Mouse (Mus musculus): ENCODE results near the gene Pdrg1. TPM values are rescaled to one million over a fixed set of nuclear protein-coding genes. Genes with fewer than 3 reads are reported as not detected.

The Pdrg1 gene
- total and polyA plus RNA-seq, 2 experiments from 2014 or later = 54.5 to 240 TPM

DNA sequence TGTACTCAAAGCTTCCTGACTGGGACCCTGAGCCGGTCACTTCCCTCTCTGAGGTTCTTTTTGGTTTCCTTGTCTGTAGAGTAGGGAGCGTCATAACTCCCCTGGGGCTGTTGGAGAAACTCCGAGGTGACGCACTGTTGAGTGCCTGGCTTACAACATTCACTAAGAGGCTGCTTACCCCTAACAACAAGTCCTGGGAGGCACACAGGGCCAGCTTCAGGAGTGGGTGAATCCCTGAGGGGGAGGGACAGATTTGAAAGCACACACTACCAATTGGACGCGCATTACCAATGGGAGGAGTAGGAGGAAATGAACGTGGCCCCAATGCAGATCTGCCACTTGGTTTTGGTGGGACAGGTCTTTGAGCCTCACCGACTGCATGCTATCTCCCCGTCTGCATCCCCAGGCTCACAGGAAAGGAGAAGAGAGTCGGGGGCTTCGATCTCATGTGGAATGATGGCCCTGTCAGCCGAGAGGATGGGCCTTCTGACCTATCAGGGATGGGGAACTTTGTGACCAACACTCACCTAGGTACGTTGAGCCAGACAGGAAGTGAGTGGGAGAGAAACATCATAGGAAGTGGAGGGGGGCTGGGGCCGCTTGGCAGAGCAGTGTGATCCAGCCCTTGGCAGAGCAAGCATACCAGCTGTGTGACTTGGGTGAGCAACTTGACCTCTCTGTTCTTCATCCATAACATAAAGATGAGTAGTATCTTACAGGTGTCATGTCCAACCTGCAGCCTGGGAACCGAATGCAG lies 12.6 kb downstream of the Pdrg1 start:
- ATAC-seq (ENCODE audit: low FRiP score) = no peak
- 84% methylated on average over 15 of the region's 15 CpGs for WGBS
- H3K4me3 ChIP-seq (ENCODE audit: low read depth, low read length) = no peak overlapping the region

DNA sequence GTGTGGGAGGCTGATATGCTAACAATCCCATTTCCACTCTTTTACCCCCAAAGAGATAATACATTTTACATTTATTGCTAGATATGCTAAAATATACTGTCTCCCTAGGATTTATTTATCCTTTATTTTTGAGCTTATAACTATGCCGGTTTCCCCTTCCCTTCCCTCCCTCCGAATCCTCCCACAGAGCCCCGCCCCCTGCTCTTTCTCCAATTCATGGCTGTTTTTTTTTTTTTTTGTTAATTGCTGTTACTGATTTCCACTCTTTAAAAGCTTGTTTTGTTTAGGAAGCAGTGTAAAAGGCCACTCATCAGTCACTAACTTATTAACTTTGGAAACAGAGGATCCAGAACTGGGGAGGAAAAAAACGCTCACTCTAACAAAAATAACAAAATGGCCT lies 18.2 kb downstream of the Pdrg1 start:
- Histone ChIP-seq H3K27ac (ENCODE audit: low read depth, low read length) (no peak overlapping the region), H3K9ac (replicated peaks; ENCODE audit: low read length, poor library complexity, severe bottlenecking) (no peak overlapping the region), H3K4me2 (ENCODE audit: low read depth, low read length, poor library complexity, severe bottlenecking) (no peak overlapping the region), H3K4me1 (ENCODE audit: insufficient read depth, low read length) (no peaks in the 10 kb centered on the region), H3K4me3 (ENCODE audit: low read depth, low read length) (no peak overlapping the region), H3K9me3 (ENCODE audit: low read length) (no peaks in the 10 kb centered on the region), H3K36me3 (ENCODE audit: insufficient read depth, low read length) (no peaks in the 10 kb centered on the region), H3K27me3 (ENCODE audit: insufficient read depth, low read length) (no peaks in the 10 kb centered on the region)
- ATAC-seq (ENCODE audit: low FRiP score) = no peak
- WGBS = 73% methylated on average over 4 of the region's 4 CpGs
- DNase-seq (ENCODE audit: low spot score) = no peak
- TF ChIP-seq CTCF (IDR thresholded peaks at IDR 0.05) = no peak

More for the DNA sequence above, 12.6 kb downstream of the Pdrg1 start:
- H3K27me3 ChIP-seq (ENCODE audit: insufficient read depth, low read length) = no peaks in the 10 kb centered on the region
- no peak for TF ChIP-seq CTCF (IDR thresholded peaks at IDR 0.05)
- peaks cover 11% of the 10 kb centered on the region for H3K36me3 ChIP-seq (ENCODE audit: insufficient read depth, low read length)
- H3K9me3 ChIP-seq (ENCODE audit: low read length) = no peaks in the 10 kb centered on the region
- no peak overlapping the region for H3K9ac ChIP-seq (replicated peaks; ENCODE audit: low read length, poor library complexity, severe bottlenecking)
- no peak for DNase-seq (ENCODE audit: low spot score)
- no peaks in the 10 kb centered on the region for H3K4me1 ChIP-seq (ENCODE audit: insufficient read depth, low read length)
- no peak overlapping the region for H3K4me2 ChIP-seq (ENCODE audit: low read depth, low read length, poor library complexity, severe bottlenecking)
- H3K27ac ChIP-seq (ENCODE audit: low read depth, low read length) = no peak overlapping the region

DNA sequence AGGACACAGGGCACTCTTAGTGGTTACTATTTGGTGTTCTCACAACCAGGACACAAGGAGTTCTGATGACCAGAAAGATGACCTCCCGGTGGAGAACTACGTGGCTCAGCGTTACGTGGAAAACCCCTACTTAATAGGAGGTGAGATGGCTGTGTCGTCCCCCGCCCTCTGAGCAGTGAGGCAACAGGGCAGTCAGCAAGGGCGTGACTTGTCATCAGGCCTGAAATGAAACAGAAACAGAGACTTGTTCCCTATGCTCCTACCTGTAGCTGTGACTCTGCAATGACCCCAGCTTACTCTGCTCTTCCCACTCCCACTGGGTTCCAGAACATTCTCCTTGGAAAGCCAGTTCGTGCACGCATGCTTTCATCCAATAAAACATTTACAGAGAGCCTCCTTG lies 23.7 kb downstream of the Pdrg1 start:
- 91% methylated on average over 9 of the region's 9 CpGs for WGBS
- H3K9ac ChIP-seq (replicated peaks; ENCODE audit: low read length, poor library complexity, severe bottlenecking) = no peak overlapping the region
- H3K9me3 ChIP-seq (ENCODE audit: low read length) = no peaks in the 10 kb centered on the region
- TF ChIP-seq CTCF (IDR thresholded peaks at IDR 0.05) = no peak
- no peaks in the 10 kb centered on the region for H3K36me3 ChIP-seq (ENCODE audit: insufficient read depth, low read length)
- no peak overlapping the region for H3K4me2 ChIP-seq (ENCODE audit: low read depth, low read length, poor library complexity, severe bottlenecking)
- no peak for DNase-seq (ENCODE audit: low spot score)
- H3K4me1 ChIP-seq (ENCODE audit: insufficient read depth, low read length) = no peaks in the 10 kb centered on the region
- no peaks in the 10 kb centered on the region for H3K27me3 ChIP-seq (ENCODE audit: insufficient read depth, low read length)
- H3K4me3 ChIP-seq (ENCODE audit: low read depth, low read length) = no peak overlapping the region
- ATAC-seq (ENCODE audit: low FRiP score) = no peak
- no peak overlapping the region for H3K27ac ChIP-seq (ENCODE audit: low read depth, low read length)

DNA sequence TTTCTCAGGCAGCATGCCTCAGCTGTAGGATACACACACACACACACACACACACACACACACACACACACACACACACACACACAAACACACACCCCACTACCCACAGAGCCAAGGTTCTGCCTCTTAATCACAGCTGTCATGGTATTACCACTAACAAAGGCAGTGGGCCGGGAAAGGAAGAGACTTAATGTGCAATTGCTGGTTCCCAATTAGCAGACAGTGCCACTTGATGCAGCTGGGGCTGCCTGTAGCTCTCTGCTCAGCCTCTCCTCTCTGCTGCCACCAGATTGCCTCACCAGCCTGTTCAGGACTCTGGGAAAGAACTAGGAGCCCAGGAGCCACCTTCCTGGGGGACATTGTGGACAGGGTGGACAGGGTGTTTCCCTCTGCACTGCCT lies 29.6 kb downstream of the Pdrg1 start:
- Histone ChIP-seq H3K36me3 (ENCODE audit: insufficient read depth, low read length) (no peaks in the 10 kb centered on the region), H3K4me2 (ENCODE audit: low read depth, low read length, poor library complexity, severe bottlenecking) (no peak overlapping the region), H3K4me3 (ENCODE audit: low read depth, low read length) (no peak overlapping the region), H3K27me3 (ENCODE audit: insufficient read depth, low read length) (no peaks in the 10 kb centered on the region), H3K27ac (ENCODE audit: low read depth, low read length) (no peak overlapping the region), H3K9me3 (ENCODE audit: low read length) (no peaks in the 10 kb centered on the region), H3K4me1 (ENCODE audit: insufficient read depth, low read length) (no peaks in the 10 kb centered on the region), H3K9ac (replicated peaks; ENCODE audit: low read length, poor library complexity, severe bottlenecking) (no peak overlapping the region)
- no peak for TF ChIP-seq CTCF (IDR thresholded peaks at IDR 0.05)
- 13% methylated on average over 1 of the region's 1 CpGs for WGBS
- DNase-seq (ENCODE audit: low spot score) (peak; percentile 51), ATAC-seq (ENCODE audit: low FRiP score) (no peak)

DNA sequence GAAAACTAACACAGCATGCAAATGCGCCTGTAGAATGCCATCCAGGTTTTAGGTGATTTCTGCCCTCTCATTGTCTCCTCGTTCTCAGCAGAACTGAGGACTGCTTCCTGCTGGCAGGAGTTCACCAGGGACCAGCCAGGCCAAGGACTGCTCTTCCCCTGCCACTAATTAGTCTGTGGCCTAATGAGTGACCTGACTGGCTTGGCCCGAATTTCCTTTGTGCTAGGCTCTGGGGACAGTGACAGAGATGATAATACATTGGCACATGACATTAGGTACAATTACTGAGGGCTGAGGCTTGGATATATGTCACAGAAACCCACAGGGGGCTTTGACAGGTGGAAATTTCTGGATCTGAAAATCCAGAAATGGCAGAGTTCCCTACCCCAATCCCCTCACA lies 38.2 kb downstream of the Pdrg1 start:
- no peak overlapping the region for H3K27ac ChIP-seq (ENCODE audit: low read depth, low read length)
- 68% methylated on average over 3 of the region's 3 CpGs for WGBS
- no peak overlapping the region for H3K4me3 ChIP-seq (ENCODE audit: low read depth, low read length)
- H3K4me2 ChIP-seq (ENCODE audit: low read depth, low read length, poor library complexity, severe bottlenecking) = no peak overlapping the region
- ATAC-seq (ENCODE audit: low FRiP score) (no peak), DNase-seq (ENCODE audit: low spot score) (no peak)
- no peaks in the 10 kb centered on the region for H3K36me3 ChIP-seq (ENCODE audit: insufficient read depth, low read length)
- TF ChIP-seq CTCF (IDR thresholded peaks at IDR 0.05) = no peak
- no peaks in the 10 kb centered on the region for H3K27me3 ChIP-seq (ENCODE audit: insufficient read depth, low read length)
- H3K4me1 ChIP-seq (ENCODE audit: insufficient read depth, low read length) = no peaks in the 10 kb centered on the region
- no peak overlapping the region for H3K9ac ChIP-seq (replicated peaks; ENCODE audit: low read length, poor library complexity, severe bottlenecking)
- H3K9me3 ChIP-seq (ENCODE audit: low read length) = no peaks in the 10 kb centered on the region

GRCm38 (mm10) chr2:152965555-152965954 lies 49.7 kb downstream of the Pdrg1 start:
- Histone ChIP-seq H3K4me2 (ENCODE audit: low read depth, low read length, poor library complexity, severe bottlenecking) (no peak overlapping the region), H3K27me3 (ENCODE audit: insufficient read depth, low read length) (peaks cover 3% of the 10 kb centered on the region; the same call in 1 of the 2 replicates), H3K9ac (replicated peaks; ENCODE audit: low read length, poor library complexity, severe bottlenecking) (no peak overlapping the region), H3K4me1 (ENCODE audit: insufficient read depth, low read length) (no peaks in the 10 kb centered on the region), H3K27ac (ENCODE audit: low read depth, low read length) (no peak overlapping the region), H3K4me3 (ENCODE audit: low read depth, low read length) (no peak overlapping the region), H3K36me3 (ENCODE audit: insufficient read depth, low read length) (no peaks in the 10 kb centered on the region), H3K9me3 (ENCODE audit: low read length) (no peaks in the 10 kb centered on the region)
- TF ChIP-seq CTCF (IDR thresholded peaks at IDR 0.05) = no peak
- no peak for ATAC-seq (ENCODE audit: low FRiP score)
- DNase-seq (ENCODE audit: low spot score) = no peak
- 70% methylated on average over 4 of the region's 4 CpGs for WGBS
